Mouse (Mus musculus) lung, postnatal 0 days (tissue): Measurements from ENCODE around the gene Hc.

ENCODE experiments used
- CTCF ChIP-seq: IDR thresholded peaks from 2 replicates; pipeline ENCODE4 v1.5.1; 2016; ENCODE audit warnings: antibody characterized with exemption, mild to moderate bottlenecking
- EP300 ChIP-seq: IDR thresholded peaks from 2 replicates; pipeline ENCODE4 v1.6.1; 2016; ENCODE audit warnings: antibody characterized with exemption, mild to moderate bottlenecking, control low read depth

DNA sequence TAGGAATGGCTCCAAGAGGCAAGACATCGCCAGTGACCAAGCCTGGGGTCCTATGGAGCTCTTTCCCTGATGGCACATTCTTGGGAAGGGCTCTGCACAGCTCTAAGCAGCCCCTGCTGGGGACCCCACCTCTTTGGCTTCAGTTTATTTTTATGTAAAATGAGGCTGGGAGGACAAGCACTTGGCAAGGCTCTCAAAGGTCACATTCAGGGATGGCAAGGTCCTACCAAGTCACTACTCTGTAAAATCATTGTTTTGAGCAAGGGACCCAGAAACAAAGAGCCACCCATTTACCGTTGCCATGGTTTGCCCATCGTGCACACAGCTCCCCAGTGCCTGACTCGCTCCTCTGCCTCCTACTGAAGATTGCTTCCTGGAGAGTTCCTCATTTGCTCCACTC lies 115.2 kb downstream of the Hc start:
- TF ChIP-seq CTCF (no peak), EP300 (no peak)
